ENCODE assay signal across 9 mouse cellular contexts in the genomic region with DNA sequence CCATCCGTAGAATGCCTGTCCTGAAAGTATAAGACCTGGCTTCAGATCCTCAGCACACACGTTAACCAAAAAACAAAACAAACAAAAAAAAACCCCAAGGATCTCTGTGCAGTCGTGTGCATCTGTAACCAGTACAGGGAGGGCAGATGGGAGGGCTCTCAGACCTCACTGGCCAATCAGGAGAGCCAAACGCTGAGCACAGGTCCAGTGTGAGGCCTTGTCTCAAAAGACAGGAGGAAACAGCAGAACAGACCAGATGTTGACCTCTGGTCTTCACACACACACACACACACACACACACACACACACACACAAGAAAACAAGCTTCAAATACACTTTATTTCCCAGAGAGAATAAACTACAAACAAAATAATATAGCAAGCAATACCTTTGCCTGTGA. TPM values are rescaled to one million over a fixed set of nuclear protein-coding genes. Genes with fewer than 3 reads are reported as not detected.
DNase-seq lines count a peak whose midpoint lies in the region; ATAC-seq and TF ChIP-seq lines count a peak whose summit lies in the region.
"Had no signal": no experiment of that assay in that cellular context is flagged by ENCODE, and none has a peak within 500 bp of the region (broad histone marks: within the 10 kb centered on the region; RNA-seq: fewer than 3 reads in every experiment).

No protein-coding gene starts in this region.

- no peak for TF ChIP-seq CTCF in intestine, postnatal 0 days (IDR thresholded peaks at IDR 0.05; ENCODE audit: low read depth)

- H3K27me3 ChIP-seq in intestine, postnatal 0 days (replicated peaks; ENCODE audit: control insufficient read depth, insufficient read depth, low read length): no peaks in the 10 kb centered on the region
- no peaks in the 10 kb centered on the region for H3K27me3 ChIP-seq in intestine, embryonic 15.5 days (replicated peaks)
- H3K27me3 ChIP-seq: hindbrain, embryonic 15.5 days had no signal

- H3K9ac ChIP-seq in intestine, postnatal 0 days (ENCODE audit: low read depth, low read length): no peak overlapping the region
- no peak overlapping the region for H3K9ac ChIP-seq in intestine, embryonic 15.5 days
- H3K9ac ChIP-seq: hindbrain, embryonic 15.5 days had no signal

- no peaks in the 10 kb centered on the region for H3K9me3 ChIP-seq in intestine, postnatal 0 days (ENCODE audit: control insufficient read depth)
- H3K9me3 ChIP-seq in intestine, embryonic 15.5 days: no peaks in the 10 kb centered on the region
- H3K9me3 ChIP-seq: hindbrain, embryonic 15.5 days had no signal

- H3K27ac ChIP-seq in intestine, postnatal 0 days (ENCODE audit: low read depth, low read length): no peak overlapping the region
- no peak overlapping the region for H3K27ac ChIP-seq in intestine, embryonic 15.5 days
- H3K27ac ChIP-seq: hindbrain, embryonic 15.5 days had no signal

- no peak for ATAC-seq in intestine, postnatal 0 days
- ATAC-seq in intestine, embryonic 15.5 days: no peak

- H3K4me3 ChIP-seq in intestine, postnatal 0 days (ENCODE audit: low read depth, low read length): no peak overlapping the region
- H3K4me3 ChIP-seq in intestine, embryonic 15.5 days (replicated peaks): no peak overlapping the region
- H3K4me3 ChIP-seq: hindbrain, embryonic 15.5 days had no signal

- H3K4me1 ChIP-seq in intestine, postnatal 0 days (replicated peaks; ENCODE audit: control insufficient read depth, insufficient read depth, low read length): no peaks in the 10 kb centered on the region
- H3K4me1 ChIP-seq in intestine, embryonic 15.5 days (replicated peaks): 0 out of 2 replicates have a peak, but pooled peaks cover under 1% of the 10 kb centered on the region

- peak overlapping the region; percentile 47 for H3K4me2 ChIP-seq in intestine, postnatal 0 days (replicated peaks; ENCODE audit: low read depth)
- no peak overlapping the region for H3K4me2 ChIP-seq in intestine, embryonic 15.5 days (replicated peaks)
- H3K4me2 ChIP-seq: hindbrain, embryonic 15.5 days had no signal

- WGBS in intestine, postnatal 0 days: 22% methylated on average over 4 of the region's 4 CpGs
- 21% methylated on average over 4 of the region's 4 CpGs for WGBS in intestine, embryonic 15.5 days

- peak; percentile 62 for DNase-seq in R1 (ENCODE audit: low read depth, low spot score)
- DNase-seq in gastrocnemius, postnatal 10 days: peak; percentile 11
- DNase-seq in mesoderm, embryonic 11.5 days (ENCODE audit: low read depth, low spot score): peak; percentile 47
- DNase-seq in layer of hippocampus, postnatal 10 days (ENCODE audit: low spot score in 2 of 2): no peak
- no peak for DNase-seq in urinary bladder, postnatal 10 days (ENCODE audit: low spot score)
- DNase-seq in frontal cortex, postnatal 25 days (ENCODE audit: low spot score in 2 of 2): no peak

- no peaks in the 10 kb centered on the region for H3K36me3 ChIP-seq in intestine, postnatal 0 days (ENCODE audit: control insufficient read depth, insufficient read depth)
- no peaks in the 10 kb centered on the region for H3K36me3 ChIP-seq in intestine, embryonic 15.5 days
- H3K36me3 ChIP-seq: hindbrain, embryonic 15.5 days had no signal

RNA-seq across cellular contexts. Expression of a gene that starts 3.4 kb away (rescaled TPM):
- polyA plus RNA-seq in intestine, postnatal 0 days (2015; fragmentation: Nextera tagmentation; extraction: Ambion mirVana): 7.3 and 9.2 TPM in 2 replicates
- polyA plus RNA-seq in intestine, embryonic 15.5 days (2015; fragmentation: Nextera tagmentation; extraction: Ambion mirVana): 9.3 and 11.8 TPM in 2 replicates
- 10 to 100 TPM; 28.6 to 32.0 TPM for total RNA-seq in gastrocnemius, postnatal 10 days (2021)
- 10 to 100 TPM; 77.4 to 83.5 TPM for total RNA-seq in layer of hippocampus, postnatal 10 days (2021)

Comparison
In these comparisons a context has a peak if more than half of its experiments do, and no peak if none do; other contexts are left out.
1. DNase-seq: peak in R1 (single experiment), gastrocnemius, postnatal 10 days (single experiment) and mesoderm, embryonic 11.5 days (single experiment); none in layer of hippocampus, postnatal 10 days (0 of 2), urinary bladder, postnatal 10 days (single experiment) and frontal cortex, postnatal 25 days (0 of 2).